In the genomic region with DNA sequence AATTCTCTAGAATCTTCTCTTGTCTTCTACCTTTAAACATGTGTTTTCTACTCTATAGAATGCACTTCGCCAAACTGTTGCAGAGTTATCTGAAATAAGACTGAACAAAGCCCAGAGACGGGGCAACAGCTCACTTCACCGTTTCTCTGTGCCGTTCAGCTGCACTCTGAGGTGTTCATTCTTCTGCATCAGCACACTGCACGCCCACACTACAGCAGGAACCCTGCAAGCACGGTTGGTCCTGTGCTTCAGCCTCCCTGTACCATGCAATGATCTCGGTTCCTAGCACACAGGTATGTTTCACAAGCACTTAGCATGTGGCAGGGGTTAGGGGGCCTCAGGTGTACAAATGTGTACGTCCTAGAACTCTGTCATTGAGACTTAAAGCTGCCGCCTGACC, we compare ENCODE assay signal across 13 mouse cellular contexts. TPM values are rescaled to one million over a fixed set of nuclear protein-coding genes. Genes with fewer than 3 reads are reported as not detected.
DNase-seq lines count a peak whose midpoint lies in the region; ATAC-seq and TF ChIP-seq lines count a peak whose summit lies in the region.
"Had no signal": no experiment of that assay in that cellular context is flagged by ENCODE, and none has a peak within 500 bp of the region (broad histone marks: within the 10 kb centered on the region; RNA-seq: fewer than 3 reads in every experiment).

No protein-coding gene starts in this region.

- no peaks in the 10 kb centered on the region for H3K9me3 ChIP-seq in heart, postnatal 0 days (replicated peaks; ENCODE audit: control insufficient read depth, low read length)
- no peaks in the 10 kb centered on the region for H3K9me3 ChIP-seq in lung, embryonic 16.5 days (ENCODE audit: control insufficient read depth, low read length)
- no peaks in the 10 kb centered on the region for H3K9me3 ChIP-seq in embryonic facial prominence, embryonic 14.5 days (ENCODE audit: control insufficient read depth, low read length)
- 0 out of 2 replicates have a peak, but pooled peaks cover 5% of the 10 kb centered on the region for H3K9me3 ChIP-seq in stomach, embryonic 16.5 days (replicated peaks; ENCODE audit: control insufficient read depth, low read length)
- H3K9me3 ChIP-seq in forebrain, embryonic 11.5 days (ENCODE audit: control insufficient read depth, low read length), result no peaks in the 10 kb centered on the region; the same call in 1 of the 2 replicates
- H3K9me3 ChIP-seq: liver, embryonic 15.5 days; midbrain, embryonic 15.5 days; neural tube, embryonic 15.5 days had no signal

- peak overlapping the region; percentile 67 for H3K27ac ChIP-seq in heart, postnatal 0 days (ENCODE audit: low read depth)
- H3K27ac ChIP-seq in lung, embryonic 16.5 days (ENCODE audit: low read length), result peak overlapping the region; percentile 58
- H3K27ac ChIP-seq in embryonic facial prominence, embryonic 14.5 days (replicated peaks; ENCODE audit: low read depth, low read length), result 0 out of 2 replicates have a peak overlapping the region, but pooled peaks have one; percentile 15
- H3K27ac ChIP-seq in stomach, embryonic 16.5 days (ENCODE audit: low read length), result peak overlapping the region; percentile 18; the same call in 1 of the 2 replicates
- H3K27ac ChIP-seq in forebrain, embryonic 11.5 days (ENCODE audit: low read depth, low read length), result no peak overlapping the region
- H3K27ac ChIP-seq: liver, embryonic 15.5 days; midbrain, embryonic 15.5 days; neural tube, embryonic 15.5 days had no signal

- H3K9ac ChIP-seq in heart, postnatal 0 days (replicated peaks; ENCODE audit: low read depth, low read length), result peak overlapping the region; percentile 20; the same call in 1 of the 2 replicates
- no peak overlapping the region for H3K9ac ChIP-seq in lung, embryonic 16.5 days (ENCODE audit: low read length)
- H3K9ac ChIP-seq in embryonic facial prominence, embryonic 14.5 days (ENCODE audit: low read depth, low read length), result no peak overlapping the region
- no peak overlapping the region for H3K9ac ChIP-seq in stomach, embryonic 16.5 days (ENCODE audit: low read length)
- no peak overlapping the region for H3K9ac ChIP-seq in forebrain, embryonic 11.5 days (ENCODE audit: low read length)
- H3K9ac ChIP-seq: liver, embryonic 15.5 days; midbrain, embryonic 15.5 days; neural tube, embryonic 15.5 days had no signal

- peak overlapping the region; percentile 9; the same call in 1 of the 2 replicates for H3K4me3 ChIP-seq in heart, postnatal 0 days (ENCODE audit: low read depth, low read length)
- H3K4me3 ChIP-seq in lung, embryonic 16.5 days (ENCODE audit: low read length), result no peak overlapping the region
- no peak overlapping the region for H3K4me3 ChIP-seq in embryonic facial prominence, embryonic 14.5 days (ENCODE audit: low read depth, low read length)
- no peak overlapping the region for H3K4me3 ChIP-seq in stomach, embryonic 16.5 days (replicated peaks; ENCODE audit: low read length)
- H3K4me3 ChIP-seq in forebrain, embryonic 11.5 days (ENCODE audit: low read depth, low read length), result no peak overlapping the region
- H3K4me3 ChIP-seq: liver, embryonic 15.5 days; midbrain, embryonic 15.5 days; neural tube, embryonic 15.5 days had no signal

- no peaks in the 10 kb centered on the region for H3K36me3 ChIP-seq in heart, postnatal 0 days (replicated peaks; ENCODE audit: control insufficient read depth, insufficient read depth, low read length)
- no peaks in the 10 kb centered on the region for H3K36me3 ChIP-seq in lung, embryonic 16.5 days (ENCODE audit: control insufficient read depth, insufficient read depth, low read length)
- no peaks in the 10 kb centered on the region for H3K36me3 ChIP-seq in embryonic facial prominence, embryonic 14.5 days (ENCODE audit: control insufficient read depth, insufficient read depth, low read length)
- no peaks in the 10 kb centered on the region for H3K36me3 ChIP-seq in stomach, embryonic 16.5 days (ENCODE audit: control insufficient read depth, insufficient read depth, low read length)
- no peaks in the 10 kb centered on the region for H3K36me3 ChIP-seq in forebrain, embryonic 11.5 days (ENCODE audit: control insufficient read depth, insufficient read depth, low read length)
- H3K36me3 ChIP-seq: liver, embryonic 15.5 days; midbrain, embryonic 15.5 days; neural tube, embryonic 15.5 days had no signal

- 47% methylated on average over 9 of the region's 9 CpGs for WGBS in heart, postnatal 0 days
- 68% methylated on average over 9 of the region's 9 CpGs for WGBS in lung, embryonic 16.5 days
- WGBS in embryonic facial prominence, embryonic 14.5 days, result 80% methylated on average over 9 of the region's 9 CpGs
- WGBS in stomach, embryonic 16.5 days, result 64% methylated on average over 9 of the region's 9 CpGs
- 73% methylated on average over 9 of the region's 9 CpGs for WGBS in forebrain, embryonic 11.5 days

- no peak for ATAC-seq in heart, postnatal 0 days (ENCODE audit: insufficient read depth, low read depth)
- ATAC-seq in lung, embryonic 16.5 days (ENCODE audit: low read depth), result no peak
- ATAC-seq in embryonic facial prominence, embryonic 14.5 days (ENCODE audit: low read depth), result no peak
- ATAC-seq in stomach, embryonic 16.5 days (ENCODE audit: insufficient read depth, low FRiP score), result no peak
- ATAC-seq in forebrain, embryonic 11.5 days (replicated peaks; ENCODE audit: low FRiP score), result no peak
- ATAC-seq: midbrain, embryonic 15.5 days had no signal

- no peak for TF ChIP-seq EP300 in heart, postnatal 0 days (IDR thresholded peaks at IDR 0.05; ENCODE audit: low read depth)

- no peaks in the 10 kb centered on the region for H3K27me3 ChIP-seq in heart, postnatal 0 days (ENCODE audit: control insufficient read depth, insufficient read depth, low read length)
- no peaks in the 10 kb centered on the region for H3K27me3 ChIP-seq in lung, embryonic 16.5 days (ENCODE audit: control insufficient read depth, insufficient read depth, low read depth, low read length)
- H3K27me3 ChIP-seq in embryonic facial prominence, embryonic 14.5 days (replicated peaks; ENCODE audit: control insufficient read depth, insufficient read depth, low read length), result no peaks in the 10 kb centered on the region
- no peaks in the 10 kb centered on the region for H3K27me3 ChIP-seq in stomach, embryonic 16.5 days (ENCODE audit: control insufficient read depth, insufficient read depth, low read length)
- no peaks in the 10 kb centered on the region for H3K27me3 ChIP-seq in forebrain, embryonic 11.5 days (ENCODE audit: control insufficient read depth, insufficient read depth, low read length)
- H3K27me3 ChIP-seq: CH12.LX; liver, embryonic 15.5 days; midbrain, embryonic 15.5 days; neural tube, embryonic 15.5 days had no signal

- peak overlapping the region; percentile 26 for H3K4me2 ChIP-seq in heart, postnatal 0 days (ENCODE audit: low read depth, low read length)
- H3K4me2 ChIP-seq in lung, embryonic 16.5 days (ENCODE audit: low read depth, low read length), result no peak overlapping the region
- no peak overlapping the region for H3K4me2 ChIP-seq in embryonic facial prominence, embryonic 14.5 days (ENCODE audit: low read depth, low read length)
- no peak overlapping the region for H3K4me2 ChIP-seq in stomach, embryonic 16.5 days (ENCODE audit: low read depth, low read length)
- H3K4me2 ChIP-seq in forebrain, embryonic 11.5 days (ENCODE audit: low read depth, low read length, severe bottlenecking), result no peak overlapping the region
- H3K4me2 ChIP-seq: liver, embryonic 15.5 days; midbrain, embryonic 15.5 days; neural tube, embryonic 15.5 days had no signal

- no peak for DNase-seq in heart, postnatal 0 days (ENCODE audit: low spot score)
- DNase-seq in heart, adult 18-20 months, result no peak
- DNase-seq in lung, postnatal 4 days, result no peak
- DNase-seq in embryonic facial prominence, embryonic 14.5 days (ENCODE audit: low spot score), result no peak
- no peak for DNase-seq in forebrain, embryonic 11.5 days (ENCODE audit: low spot score)
- DNase-seq: cerebellum, postnatal 14 days; heart, postnatal 36 days had no signal

- no peak for TF ChIP-seq CTCF in heart, postnatal 0 days (IDR thresholded peaks at IDR 0.05; ENCODE audit: low read depth)

- H3K4me1 ChIP-seq in heart, postnatal 0 days (ENCODE audit: control insufficient read depth, insufficient read depth), result peaks cover 14% of the 10 kb centered on the region
- H3K4me1 ChIP-seq in lung, embryonic 16.5 days (replicated peaks; ENCODE audit: control insufficient read depth, insufficient read depth, low read length), result peaks cover 13% of the 10 kb centered on the region
- H3K4me1 ChIP-seq in embryonic facial prominence, embryonic 14.5 days (ENCODE audit: control insufficient read depth, insufficient read depth, low read length), result peaks cover 2% of the 10 kb centered on the region; the same call in 1 of the 2 replicates
- no peaks in the 10 kb centered on the region for H3K4me1 ChIP-seq in stomach, embryonic 16.5 days (ENCODE audit: control insufficient read depth, insufficient read depth, low read length)
- peaks cover 2% of the 10 kb centered on the region; the same call in 1 of the 2 replicates for H3K4me1 ChIP-seq in forebrain, embryonic 11.5 days (replicated peaks; ENCODE audit: control insufficient read depth, insufficient read depth, low read length)

RNA-seq across cellular contexts. Expression of a gene that starts 32.9 kb away (rescaled TPM):
- 28.8 and 30.3 TPM in 2 replicates for total RNA-seq in heart, postnatal 0 days (2014; rRNA removed; ENCODE audit: low replicate concordance)
- 3.3 and 3.5 TPM in 2 replicates for polyA plus RNA-seq in heart, postnatal 0 days (2015; fragmentation: Nextera tagmentation; extraction: Ambion mirVana)
- 10 to 100 TPM; 34.3 to 34.5 TPM for total RNA-seq in heart, adult 18-20 months (2021)
- polyA plus RNA-seq in lung, embryonic 16.5 days (2015; fragmentation: Nextera tagmentation; extraction: Ambion mirVana), result 5.1 and 6.0 TPM in 2 replicates
- polyA plus RNA-seq in embryonic facial prominence, embryonic 14.5 days (2014; fragmentation: Nextera tagmentation; extraction: Ambion mirVana), result 8.5 TPM in 2 replicates
- polyA plus RNA-seq in stomach, embryonic 16.5 days (2015; fragmentation: Nextera tagmentation; extraction: Ambion mirVana), result 4.2 and 4.4 TPM in 2 replicates
- polyA plus RNA-seq in forebrain, embryonic 11.5 days (2014; fragmentation: Nextera tagmentation; extraction: Ambion mirVana), result 8.5 and 9.3 TPM in 2 replicates
